In the genomic region with DNA sequence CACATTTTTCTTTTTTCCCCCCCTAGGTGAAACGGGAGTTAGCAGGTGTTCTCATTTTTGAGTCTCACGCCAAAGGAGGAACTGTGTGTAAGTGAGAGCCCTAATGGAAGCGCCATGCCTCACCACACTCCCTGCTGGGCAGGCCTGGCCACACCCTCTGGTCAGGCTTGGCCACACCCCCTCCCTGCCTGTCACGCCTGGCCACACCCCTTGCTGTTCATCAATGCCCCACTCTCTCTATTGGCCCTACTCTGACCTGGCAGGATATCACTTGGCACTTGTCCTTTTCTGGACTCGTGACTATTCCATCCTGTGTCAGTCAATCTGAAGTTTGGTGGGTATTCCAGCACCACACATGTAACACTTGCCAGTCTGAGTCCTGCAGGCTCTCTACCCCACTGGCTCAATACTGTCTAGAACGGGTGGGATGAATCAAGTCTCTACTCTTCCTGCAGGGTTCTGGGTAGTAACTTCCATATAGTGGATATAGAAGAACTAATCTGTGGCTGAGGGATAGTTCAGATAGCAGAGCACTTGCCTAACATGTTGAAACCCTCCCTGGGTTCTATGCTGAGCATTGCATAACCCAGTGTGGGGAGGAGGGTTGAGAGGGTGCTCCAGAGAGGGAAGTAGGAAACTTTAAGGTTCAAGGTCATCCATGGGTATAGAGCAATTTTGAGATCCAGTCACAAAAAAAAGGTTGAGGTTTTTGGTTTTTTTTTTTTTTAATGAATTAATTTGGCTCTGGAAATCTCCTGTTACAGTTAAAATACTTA, we compare ENCODE assay signal across 10 mouse cellular contexts.
DNase-seq lines count a peak whose midpoint lies in the region; ATAC-seq and TF ChIP-seq lines count a peak whose summit lies in the region.
"Had no signal": no experiment of that assay in that cellular context is flagged by ENCODE, and none has a peak within 500 bp of the region (broad histone marks: within the 10 kb centered on the region; RNA-seq: fewer than 3 reads in every experiment).

No protein-coding gene starts in this region.

- H3K9me3 ChIP-seq in kidney, postnatal 0 days (replicated peaks; ENCODE audit: low read length): no peaks in the 10 kb centered on the region
- H3K9me3 ChIP-seq in liver, embryonic 12.5 days (replicated peaks): no peaks in the 10 kb centered on the region; the same call in 1 of the 2 replicates
- no peaks in the 10 kb centered on the region for H3K9me3 ChIP-seq in hindbrain, embryonic 11.5 days (ENCODE audit: control insufficient read depth, low read length)
- H3K9me3 ChIP-seq in hindbrain, embryonic 13.5 days: no peaks in the 10 kb centered on the region
- H3K9me3 ChIP-seq: hindbrain, embryonic 15.5 days had no signal

- no peak for DNase-seq in kidney, postnatal 0 days (ENCODE audit: low spot score)
- no peak for DNase-seq in kidney, postnatal 36 days
- peak; percentile 14 for DNase-seq in WW6 (ENCODE audit: low read depth, low spot score)
- peak; percentile 37 to 38 for DNase-seq in spleen, adult 18-20 months
- no peak for DNase-seq in hindbrain, embryonic 11.5 days (ENCODE audit: low spot score)
- no peak for DNase-seq in yolk sac, embryonic 10.5 days (ENCODE audit: low spot score)

- no peaks in the 10 kb centered on the region for H3K27me3 ChIP-seq in kidney, postnatal 0 days (ENCODE audit: insufficient read depth, low read length)
- H3K27me3 ChIP-seq in liver, embryonic 12.5 days (replicated peaks): no peaks in the 10 kb centered on the region
- H3K27me3 ChIP-seq in hindbrain, embryonic 11.5 days (ENCODE audit: control insufficient read depth, insufficient read depth, low read length): no peaks in the 10 kb centered on the region
- no peaks in the 10 kb centered on the region for H3K27me3 ChIP-seq in hindbrain, embryonic 13.5 days
- H3K27me3 ChIP-seq: hindbrain, embryonic 15.5 days had no signal

- H3K4me1 ChIP-seq in kidney, postnatal 0 days (replicated peaks; ENCODE audit: insufficient read depth, low read length): no peaks in the 10 kb centered on the region
- peaks cover 17% of the 10 kb centered on the region for H3K4me1 ChIP-seq in liver, embryonic 12.5 days
- no peaks in the 10 kb centered on the region for H3K4me1 ChIP-seq in hindbrain, embryonic 11.5 days (replicated peaks; ENCODE audit: control insufficient read depth, insufficient read depth, low read length)
- peaks cover 11% of the 10 kb centered on the region for H3K4me1 ChIP-seq in hindbrain, embryonic 13.5 days (replicated peaks)
- H3K4me1 ChIP-seq: hindbrain, embryonic 15.5 days had no signal

- no peak overlapping the region for H3K27ac ChIP-seq in kidney, postnatal 0 days
- H3K27ac ChIP-seq in liver, embryonic 12.5 days: no peak overlapping the region
- no peak overlapping the region for H3K27ac ChIP-seq in hindbrain, embryonic 11.5 days (ENCODE audit: low read depth, low read length)
- no peak overlapping the region for H3K27ac ChIP-seq in hindbrain, embryonic 13.5 days
- H3K27ac ChIP-seq: hindbrain, embryonic 15.5 days; macrophage had no signal

- H3K4me3 ChIP-seq in kidney, postnatal 0 days (replicated peaks; ENCODE audit: low read depth, low read length): no peak overlapping the region
- no peak overlapping the region for H3K4me3 ChIP-seq in liver, embryonic 12.5 days
- no peak overlapping the region for H3K4me3 ChIP-seq in hindbrain, embryonic 11.5 days (ENCODE audit: low read depth, low read length)
- no peak overlapping the region for H3K4me3 ChIP-seq in hindbrain, embryonic 13.5 days
- H3K4me3 ChIP-seq: hindbrain, embryonic 15.5 days had no signal

- peak; percentile 40; the same call in 1 of the 2 replicates for ATAC-seq in kidney, postnatal 0 days (replicated peaks; ENCODE audit: low FRiP score, low read depth)
- ATAC-seq in liver, embryonic 12.5 days: peak; percentile 90
- no peak for ATAC-seq in hindbrain, embryonic 11.5 days (ENCODE audit: low FRiP score)
- ATAC-seq in hindbrain, embryonic 13.5 days (ENCODE audit: low FRiP score): no peak

- no peak for TF ChIP-seq CTCF in kidney, postnatal 0 days (IDR thresholded peaks at IDR 0.05; ENCODE audit: low read depth)

- no peak overlapping the region for H3K9ac ChIP-seq in kidney, postnatal 0 days (ENCODE audit: low read depth, low read length)
- no peak overlapping the region for H3K9ac ChIP-seq in liver, embryonic 12.5 days
- no peak overlapping the region for H3K9ac ChIP-seq in hindbrain, embryonic 11.5 days (ENCODE audit: low read depth, low read length)
- no peak overlapping the region for H3K9ac ChIP-seq in hindbrain, embryonic 13.5 days
- H3K9ac ChIP-seq: hindbrain, embryonic 15.5 days had no signal

- WGBS in kidney, postnatal 0 days: 69% methylated on average over 6 of the region's 6 CpGs
- 29% methylated on average over 6 of the region's 6 CpGs for WGBS in liver, embryonic 12.5 days (ENCODE audit: insufficient replicate concordance)
- WGBS in hindbrain, embryonic 11.5 days: 72% methylated on average over 6 of the region's 6 CpGs
- 79% methylated on average over 6 of the region's 6 CpGs for WGBS in hindbrain, embryonic 13.5 days

- no peak overlapping the region for H3K4me2 ChIP-seq in kidney, postnatal 0 days (ENCODE audit: low read length)
- no peak overlapping the region for H3K4me2 ChIP-seq in liver, embryonic 12.5 days
- no peak overlapping the region for H3K4me2 ChIP-seq in hindbrain, embryonic 11.5 days (replicated peaks; ENCODE audit: low read depth, low read length)
- no peak overlapping the region for H3K4me2 ChIP-seq in hindbrain, embryonic 13.5 days
- H3K4me2 ChIP-seq: hindbrain, embryonic 15.5 days had no signal

- H3K36me3 ChIP-seq in kidney, postnatal 0 days (ENCODE audit: insufficient read depth, low read length): no peaks in the 10 kb centered on the region
- 0 out of 2 replicates have a peak, but pooled peaks cover 3% of the 10 kb centered on the region for H3K36me3 ChIP-seq in liver, embryonic 12.5 days
- no peaks in the 10 kb centered on the region for H3K36me3 ChIP-seq in hindbrain, embryonic 11.5 days (ENCODE audit: control insufficient read depth, insufficient read depth, low read length)
- 0 out of 2 replicates have a peak, but pooled peaks cover 2% of the 10 kb centered on the region for H3K36me3 ChIP-seq in hindbrain, embryonic 13.5 days

Comparison
In these comparisons a context has a peak if more than half of its experiments do, and no peak if none do; other contexts are left out.
1. ATAC-seq: peak in kidney, postnatal 0 days (single experiment) and liver, embryonic 12.5 days (single experiment); none in hindbrain, embryonic 11.5 days (single experiment) and hindbrain, embryonic 13.5 days (single experiment).
2. DNase-seq: peak in WW6 (single experiment) and spleen, adult 18-20 months (2 of 2); none in kidney, postnatal 0 days (single experiment), kidney, postnatal 36 days (0 of 2), hindbrain, embryonic 11.5 days (single experiment) and yolk sac, embryonic 10.5 days (single experiment).